Mouse (Mus musculus) testis, adult 2 months (tissue): ENCODE data around the gene 2310061I04Rik. TPM values are rescaled to one million over a fixed set of nuclear protein-coding genes. Genes with fewer than 3 reads are reported as not detected.

Experiments used
- H3K27ac ChIP-seq: fragments of 200-500 bp; 2 replicates; pipeline ENCODE4 v1.5.1; 2012; ENCODE audit warnings: low read depth, low read length; ENCODE audit not compliant: control insufficient read depth, insufficient read depth
- H3K27me3 ChIP-seq: fragments of 200-500 bp; 2 replicates; pipeline ENCODE4 v1.6.1; 2012; ENCODE audit warnings: mild to moderate bottlenecking, low read length, moderate library complexity; ENCODE audit not compliant: control insufficient read depth, insufficient read depth
- H3K36me3 ChIP-seq: fragments of 200-500 bp; 2 replicates; pipeline ENCODE4 v1.6.1; 2012; ENCODE audit warnings: mild to moderate bottlenecking, low read length; ENCODE audit not compliant: control insufficient read depth, insufficient read depth
- H3K4me1 ChIP-seq: fragments of 200-500 bp; 2 replicates; pipeline ENCODE4 v1.6.1; 2012; ENCODE audit warnings: low read length; ENCODE audit not compliant: control insufficient read depth, insufficient read depth
- H3K4me3 ChIP-seq: fragments of 200-500 bp; 2 replicates; pipeline ENCODE4 v1.5.1; 2012; ENCODE audit warnings: low read depth, mild to moderate bottlenecking, low read length, moderate library complexity, mixed read lengths; ENCODE audit not compliant: control insufficient read depth
- CTCF ChIP-seq: fragments of 200-500 bp; IDR thresholded peaks from 2 replicates; pipeline ENCODE4 v1.5.1; 2012; ENCODE audit warnings: low read depth, mild to moderate bottlenecking, inconsistent platforms, low read length, moderate library complexity; ENCODE audit not compliant: control insufficient read depth, insufficient read depth, insufficient replicate concordance
- POLR2A ChIP-seq: fragments of 200-500 bp; IDR thresholded peaks from 2 replicates; pipeline ENCODE4 v1.6.1; 2012; ENCODE audit warnings: low read depth, mild to moderate bottlenecking, inconsistent platforms, low read length, moderate library complexity; ENCODE audit not compliant: control insufficient read depth
- polyA plus RNA-seq: library from polyadenylated mRNA; depleted of rRNA; stranded (reverse); fragments of >200 nt; gene quantifications from 2 replicates; pipeline ENCODE4 v1.2.3, GENCODE M21; 2012

The 2310061I04Rik gene
- polyA plus RNA-seq, 1 experiment, result 172 TPM

DNA sequence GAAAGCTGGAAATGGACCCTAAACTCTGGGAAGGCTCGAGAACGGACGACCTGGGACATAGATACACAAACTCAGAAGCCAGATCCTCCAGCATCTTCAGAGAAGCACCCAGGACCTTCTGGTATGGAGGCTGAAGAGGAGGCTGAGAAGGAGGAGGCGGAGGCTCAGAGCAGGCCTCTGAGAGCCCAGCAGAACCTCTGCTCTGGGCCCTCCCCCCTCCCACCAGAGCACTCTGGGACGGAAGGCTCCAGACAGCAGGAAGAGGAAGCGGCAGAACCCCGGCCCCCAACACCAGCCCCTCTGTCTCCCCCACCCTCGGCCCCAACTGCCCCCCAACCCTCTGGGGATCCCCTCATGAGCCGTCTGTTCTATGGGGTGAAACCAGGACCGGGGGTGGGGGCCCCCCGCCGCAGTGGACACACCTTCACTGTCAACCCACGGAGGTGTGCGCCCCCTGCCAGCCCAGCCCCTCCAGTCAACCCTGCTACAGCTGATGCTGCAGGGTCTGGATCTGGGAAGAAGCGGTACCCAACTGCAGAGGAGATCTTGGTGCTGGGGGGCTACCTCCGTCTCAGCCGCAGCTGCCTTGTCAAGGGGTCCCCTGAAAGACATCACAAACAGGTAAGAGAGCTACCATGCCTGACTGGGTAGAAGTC is 28.9 kb downstream of the 2310061I04Rik start:
- H3K27ac ChIP-seq, result peak overlapping the region; percentile 34; the same call in 1 of the 2 replicates
- TF ChIP-seq POLR2A (no peak), CTCF (no peak)
- peak overlapping the region; percentile 92 for H3K4me3 ChIP-seq
- peaks cover 39% of the 10 kb centered on the region for H3K4me1 ChIP-seq
- no peaks in the 10 kb centered on the region for H3K36me3 ChIP-seq
- H3K27me3 ChIP-seq, result peaks cover 9% of the 10 kb centered on the region

DNA sequence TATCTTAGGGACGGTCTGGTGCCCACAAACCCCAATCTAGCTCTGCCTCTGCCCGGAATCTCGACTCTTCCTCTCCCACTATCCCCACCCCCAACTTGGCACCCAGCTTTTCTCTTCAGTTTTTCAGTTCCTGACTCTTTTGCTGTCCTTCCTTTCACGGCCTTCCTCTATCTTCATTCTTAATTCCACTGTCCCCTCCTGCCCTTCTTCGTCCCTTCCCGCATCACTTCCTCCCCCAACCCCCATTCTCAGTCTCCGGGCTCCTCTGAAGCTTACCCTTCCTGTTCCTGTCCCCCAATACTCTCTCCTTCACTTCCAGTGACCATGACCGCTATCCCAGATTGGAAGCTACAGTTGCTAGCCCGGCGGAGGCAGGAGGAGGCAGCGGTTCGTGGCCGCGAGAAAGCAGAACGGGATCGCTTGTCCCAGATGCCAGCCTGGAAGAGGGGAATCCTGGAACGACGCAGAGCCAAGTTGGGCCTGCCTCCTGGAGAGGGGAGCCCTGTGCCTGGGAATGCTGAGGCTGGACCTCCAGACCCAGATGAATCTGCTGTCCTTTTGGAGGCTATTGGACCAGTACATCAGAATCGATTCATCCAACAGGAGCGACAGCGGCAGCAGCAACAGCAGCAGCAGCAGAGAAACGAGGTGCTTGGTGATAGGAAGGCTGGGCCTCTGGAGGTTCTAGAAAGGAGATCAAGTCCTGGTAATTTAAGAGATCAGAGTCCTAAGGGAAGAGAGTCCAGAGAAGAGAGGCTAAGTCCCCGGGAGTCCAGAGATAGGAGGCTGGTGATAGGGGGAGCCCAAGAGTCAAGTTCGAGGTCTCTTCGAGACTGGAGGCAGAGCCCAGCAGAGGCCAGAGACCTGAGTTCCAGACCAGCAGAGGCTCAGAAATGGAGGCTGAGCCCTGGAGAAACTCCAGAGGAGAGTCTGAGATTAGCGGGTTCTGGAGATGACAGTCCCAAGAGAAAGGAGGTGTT is 30.0 kb downstream of the 2310061I04Rik start:
- peaks cover 39% of the 10 kb centered on the region for H3K4me1 ChIP-seq

DNA sequence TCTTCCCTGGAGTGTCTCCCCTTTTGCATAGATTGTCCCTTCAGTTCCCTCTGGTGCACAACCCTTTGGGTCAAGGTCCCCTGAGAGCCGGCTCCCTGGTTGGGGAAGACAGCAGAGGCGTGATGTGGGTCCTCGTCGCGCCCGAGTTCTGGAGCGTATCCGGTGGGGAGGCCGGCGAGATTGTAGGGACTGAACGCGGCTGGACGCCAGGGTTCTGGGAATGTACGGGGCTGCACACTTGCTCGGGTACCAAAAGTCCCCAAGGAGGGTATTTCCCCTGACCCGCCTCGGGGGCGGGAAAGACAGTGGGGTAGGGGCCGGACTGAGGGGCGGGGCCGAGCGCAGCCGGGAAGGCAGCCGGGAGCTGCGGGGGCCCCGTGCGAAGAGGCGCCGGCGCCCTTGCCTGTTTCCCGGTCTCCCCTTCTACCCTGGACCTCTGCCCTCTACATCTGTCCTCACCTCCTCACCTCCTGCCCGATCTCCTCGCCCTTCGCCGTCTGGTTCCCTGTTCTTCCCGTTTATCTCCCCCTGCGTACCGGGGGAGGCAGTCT is 30.9 kb downstream of the 2310061I04Rik start:
- H3K27me3 ChIP-seq, result peaks cover 9% of the 10 kb centered on the region
- H3K36me3 ChIP-seq, result no peaks in the 10 kb centered on the region
- H3K4me1 ChIP-seq, result peaks cover 39% of the 10 kb centered on the region
- peak overlapping the region; percentile 92 for H3K4me3 ChIP-seq
- H3K27ac ChIP-seq, result peak overlapping the region; percentile 91
- no peak for TF ChIP-seq CTCF
- no peak for TF ChIP-seq POLR2A

More for the DNA sequence above, 30.0 kb downstream of the 2310061I04Rik start:
- Histone ChIP-seq H3K36me3 (no peaks in the 10 kb centered on the region), H3K27ac (peak overlapping the region; percentile 88), H3K4me3 (peak overlapping the region; percentile 92), H3K27me3 (peaks cover 9% of the 10 kb centered on the region)
- no peak for TF ChIP-seq POLR2A
- TF ChIP-seq CTCF, result no peak

DNA sequence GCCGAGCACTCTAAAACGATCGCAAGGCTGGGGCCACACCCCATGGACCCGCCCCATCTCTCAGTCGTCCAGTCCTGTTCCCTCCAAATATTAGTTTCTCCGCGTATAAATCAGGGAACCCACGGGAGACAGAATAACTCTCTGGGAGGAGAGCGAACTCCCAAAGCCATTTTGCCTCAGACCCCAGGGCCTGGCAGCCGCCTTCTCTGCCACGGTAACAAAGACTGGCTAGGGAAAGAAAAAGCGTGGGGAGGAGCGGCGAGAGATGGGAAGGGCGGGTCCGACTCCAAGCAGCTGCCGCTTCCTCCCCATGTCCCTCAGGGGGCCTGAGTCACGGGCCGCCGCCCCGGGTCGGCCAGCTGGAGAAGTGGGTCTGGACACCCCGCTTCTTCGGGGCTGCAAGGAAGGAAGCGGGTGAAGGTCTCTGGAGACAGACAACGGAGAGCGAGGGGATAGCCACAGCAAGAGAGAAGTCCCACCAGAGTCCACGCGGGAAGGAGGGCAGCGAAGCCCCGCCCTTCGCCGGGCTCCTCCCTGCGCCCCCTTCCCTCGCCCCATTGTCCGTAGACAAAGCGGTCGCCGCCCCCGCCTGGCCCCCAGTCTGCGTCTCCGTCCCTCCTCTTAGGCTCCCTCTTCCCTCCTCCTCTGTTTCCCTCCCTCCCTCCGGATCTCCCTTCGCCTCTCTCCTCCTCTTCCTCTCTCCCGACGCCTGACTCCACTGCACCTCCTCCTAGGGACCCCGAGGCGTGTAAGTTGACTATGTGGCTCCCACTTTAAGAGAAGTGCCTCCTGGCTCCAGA is 31.6 kb downstream of the 2310061I04Rik start, which contains the start of gene Ppp1r18:
Ppp1r18 (plus strand) TSS at position 113 of the 800 bp plus-strand sequence.
- Histone ChIP-seq H3K27me3 (peaks cover 9% of the 10 kb centered on the region), H3K4me3 (peak within 1 kb of the TSS; percentile 92), H3K4me1 (peaks cover 43% of the 10 kb centered on the region), H3K36me3 (no peaks in the 10 kb centered on the region), H3K27ac (peak within 1 kb of the TSS; percentile 91)
- TF ChIP-seq POLR2A (peak; percentile 35; the same call in 1 of the 2 replicates), CTCF (no peak)

DNA sequence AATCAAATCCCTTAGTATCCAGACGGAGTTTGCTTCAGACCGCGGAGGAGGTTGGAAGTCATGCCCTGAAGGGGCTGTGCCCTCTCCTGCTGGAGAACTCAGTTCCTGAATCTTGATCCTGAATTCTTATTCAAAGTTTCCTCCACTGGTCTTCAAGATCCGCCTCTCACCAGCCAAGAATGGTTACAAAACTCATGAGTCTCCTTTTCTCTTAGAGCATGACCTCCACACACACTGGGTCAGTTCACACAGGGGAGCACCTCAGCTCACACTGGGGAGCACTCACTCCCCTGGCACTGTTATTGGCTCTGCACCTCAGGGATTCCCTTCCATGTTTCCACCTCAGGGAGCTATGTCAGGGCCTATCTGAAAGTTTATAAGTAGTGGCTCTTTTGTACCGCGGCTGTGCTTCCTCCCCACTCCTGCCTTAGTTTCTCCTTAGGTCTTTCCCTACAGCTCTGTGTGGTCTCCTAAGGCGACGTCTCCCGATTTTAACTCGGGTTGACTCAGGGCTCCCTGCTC is 32.3 kb downstream of the 2310061I04Rik start:
- peaks cover 9% of the 10 kb centered on the region for H3K27me3 ChIP-seq
- no peaks in the 10 kb centered on the region for H3K36me3 ChIP-seq
- H3K27ac ChIP-seq, result peak overlapping the region; percentile 30; the same call in 1 of the 2 replicates
- no peak for TF ChIP-seq POLR2A
- TF ChIP-seq CTCF, result no peak
- peak overlapping the region; percentile 92 for H3K4me3 ChIP-seq
- H3K4me1 ChIP-seq, result peaks cover 44% of the 10 kb centered on the region

DNA sequence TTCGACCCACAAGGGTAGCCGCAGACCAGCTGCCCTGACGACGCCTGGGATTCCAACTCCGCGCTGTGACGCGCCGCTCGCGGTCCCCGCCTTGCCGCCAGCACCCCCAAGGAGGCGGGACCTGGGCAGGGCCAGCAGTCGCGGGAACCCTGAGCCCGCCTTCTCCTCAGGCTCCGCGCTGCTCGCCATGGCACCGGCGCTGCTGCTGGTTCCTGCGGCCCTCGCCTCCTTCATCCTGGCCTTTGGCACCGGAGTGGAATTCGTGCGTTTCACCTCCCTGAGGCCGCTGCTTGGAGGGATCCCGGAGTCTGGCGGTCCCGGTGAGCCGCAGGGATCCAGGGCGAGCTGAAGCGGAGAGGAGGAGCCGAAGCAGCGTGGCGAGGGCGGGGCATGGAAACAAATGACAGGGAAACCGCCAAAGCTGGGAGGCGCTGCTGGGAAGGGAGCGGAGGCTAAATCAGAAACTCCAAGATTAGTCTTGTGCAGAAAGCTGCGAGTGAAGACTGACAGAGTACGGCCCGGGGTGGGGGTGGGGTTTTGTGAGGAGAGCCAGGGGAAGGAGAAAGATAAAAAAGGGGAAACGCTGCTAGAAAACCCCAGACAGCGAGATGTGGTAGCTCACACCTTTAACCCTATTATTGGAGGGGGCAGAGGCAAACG is 35.9 kb downstream of the 2310061I04Rik start, which contains the start of gene Nrm:
Nrm (plus strand) TSS at position 121 of the 660 bp plus-strand sequence.
- Histone ChIP-seq H3K4me1 (peaks cover 25% of the 10 kb centered on the region), H3K4me3 (peak within 1 kb of the TSS; percentile 89), H3K27ac (peak within 1 kb of the TSS; percentile 84), H3K36me3 (peaks cover 2% of the 10 kb centered on the region), H3K27me3 (peaks cover 5% of the 10 kb centered on the region)
- peak; percentile 69 for TF ChIP-seq POLR2A
- no peak for TF ChIP-seq CTCF
